14 mouse cellular contexts compared by ENCODE assay signal in genomic region chr2:71801691-71802090, GRCm38 (mm10). TPM values are rescaled to one million over a fixed set of nuclear protein-coding genes. Genes with fewer than 3 reads are reported as not detected.
DNase-seq lines count a peak whose midpoint lies in the region; ATAC-seq and TF ChIP-seq lines count a peak whose summit lies in the region.
"Had no signal": no experiment of that assay in that cellular context is flagged by ENCODE, and none has a peak within 500 bp of the region (broad histone marks: within the 10 kb centered on the region; RNA-seq: fewer than 3 reads in every experiment).

No protein-coding gene starts in this region.

- no peak for TF ChIP-seq EP300 in heart, postnatal 0 days (IDR thresholded peaks at IDR 0.05; ENCODE audit: low read depth)

- ATAC-seq in heart, postnatal 0 days (ENCODE audit: insufficient read depth, low read depth), result peak; percentile 4; the same call in 1 of the 2 replicates
- ATAC-seq in midbrain, embryonic 15.5 days (replicated peaks), result no peak
- ATAC-seq: forebrain, embryonic 16.5 days; hindbrain, postnatal 0 days had no signal

- no peak overlapping the region for H3K4me2 ChIP-seq in heart, postnatal 0 days (ENCODE audit: low read depth, low read length)
- no peak overlapping the region for H3K4me2 ChIP-seq in midbrain, embryonic 15.5 days

- DNase-seq in heart, postnatal 0 days (ENCODE audit: low spot score), result no peak
- DNase-seq in heart, postnatal 10 days, result no peak
- DNase-seq in urinary bladder, postnatal 14 days (ENCODE audit: low spot score), result peak; percentile 47
- no peak for DNase-seq in urinary bladder, postnatal 25 days (ENCODE audit: low spot score)
- DNase-seq in adrenal gland, postnatal 25 days, result peak; percentile 60
- no peak for DNase-seq in ovary, adult 18-20 months (ENCODE audit: low spot score)
- no peak for DNase-seq in frontal cortex, postnatal 25 days (ENCODE audit: low spot score in 2 of 2)
- DNase-seq: cerebellum, adult 9-11 months; liver; lung, postnatal 10 days; thymus, postnatal 14 days had no signal

- H3K27ac ChIP-seq in heart, postnatal 0 days (ENCODE audit: low read depth), result 0 out of 2 replicates have a peak overlapping the region, but pooled peaks have one; percentile 34
- H3K27ac ChIP-seq in midbrain, embryonic 15.5 days, result no peak overlapping the region
- H3K27ac ChIP-seq: hindbrain, postnatal 0 days had no signal

- intact Hi-C loops in heart, postnatal 10 days (cut with DNase I), result no loop called here

- H3K9me3 ChIP-seq in heart, postnatal 0 days (replicated peaks; ENCODE audit: control insufficient read depth, low read length), result no peaks in the 10 kb centered on the region
- H3K9me3 ChIP-seq in midbrain, embryonic 15.5 days, result no peaks in the 10 kb centered on the region

- 70% methylated on average over 7 of the region's 7 CpGs for WGBS in heart, postnatal 0 days
- WGBS in midbrain, embryonic 15.5 days, result 72% methylated on average over 7 of the region's 7 CpGs

- no peak for TF ChIP-seq CTCF in heart, postnatal 0 days (IDR thresholded peaks at IDR 0.05; ENCODE audit: low read depth)

- no peaks in the 10 kb centered on the region for H3K4me1 ChIP-seq in heart, postnatal 0 days (ENCODE audit: control insufficient read depth, insufficient read depth)
- H3K4me1 ChIP-seq in midbrain, embryonic 15.5 days, result no peaks in the 10 kb centered on the region

- 0 out of 2 replicates have a peak, but pooled peaks cover 4% of the 10 kb centered on the region for H3K36me3 ChIP-seq in heart, postnatal 0 days (replicated peaks; ENCODE audit: control insufficient read depth, insufficient read depth, low read length)
- no peaks in the 10 kb centered on the region for H3K36me3 ChIP-seq in midbrain, embryonic 15.5 days (replicated peaks)

- no peak overlapping the region for H3K4me3 ChIP-seq in heart, postnatal 0 days (ENCODE audit: low read depth, low read length)
- H3K4me3 ChIP-seq in midbrain, embryonic 15.5 days, result no peak overlapping the region

- no peaks in the 10 kb centered on the region for H3K27me3 ChIP-seq in heart, postnatal 0 days (ENCODE audit: control insufficient read depth, insufficient read depth, low read length)
- no peaks in the 10 kb centered on the region for H3K27me3 ChIP-seq in midbrain, embryonic 15.5 days (replicated peaks)

- H3K9ac ChIP-seq in heart, postnatal 0 days (replicated peaks; ENCODE audit: low read depth, low read length), result no peak overlapping the region
- no peak overlapping the region for H3K9ac ChIP-seq in midbrain, embryonic 15.5 days

RNA-seq across cellular contexts. Expression of gene Itga6, which starts 56.3 kb away (rescaled TPM):
- 69.2 and 101 TPM in 2 replicates for total RNA-seq in heart, postnatal 0 days (2014; rRNA removed; ENCODE audit: low replicate concordance)
- polyA plus RNA-seq in heart, postnatal 0 days (2015; fragmentation: Nextera tagmentation; extraction: Ambion mirVana), result 29.6 and 33.8 TPM in 2 replicates
- total RNA-seq in heart, postnatal 10 days (2021), result 10 to 100 TPM; 95.3 to 98.2 TPM
- 166 and 179 TPM in 2 replicates for total RNA-seq in adrenal gland, postnatal 25 days (2021)
- polyA plus RNA-seq in midbrain, embryonic 15.5 days (2015; fragmentation: Nextera tagmentation; extraction: Ambion mirVana), result 18.6 and 19.2 TPM in 2 replicates

Comparison
In these comparisons a context has a peak if more than half of its experiments do, and no peak if none do; other contexts are left out.
1. DNase-seq: peak in urinary bladder, postnatal 14 days (single experiment) and adrenal gland, postnatal 25 days (single experiment); none in heart, postnatal 0 days (single experiment), heart, postnatal 10 days (0 of 2), urinary bladder, postnatal 25 days (single experiment), ovary, adult 18-20 months (single experiment) and frontal cortex, postnatal 25 days (0 of 2).